Mouse (Mus musculus): ENCODE data around the gene Agpat1.

- peak; percentile 88 for TF ChIP-seq POLR2A (IDR thresholded peaks at IDR 0.05; ENCODE audit: borderline replicate concordance, extremely low read depth, low read depth, low read length)
- TF ChIP-seq CTCF (IDR thresholded peaks at IDR 0.05; ENCODE audit: insufficient read depth, low read length): no peak
Observed at GRCm38 (mm10) chr17:34605609-34606008, 1.5 kb downstream of the Agpat1 start.

Measured in lung, adult 2 months (tissue).